In genomic region chr12:83136031-83136430, GRCm38 (mm10) we compare ENCODE assay signal across 19 mouse cellular contexts.
DNase-seq lines count a peak whose midpoint lies in the region; ATAC-seq and TF ChIP-seq lines count a peak whose summit lies in the region.
"Had no signal": no experiment of that assay in that cellular context is flagged by ENCODE, and none has a peak within 500 bp of the region (broad histone marks: within the 10 kb centered on the region; RNA-seq: fewer than 3 reads in every experiment).

No protein-coding gene starts in this region.

- H3K27ac ChIP-seq in heart, embryonic 15.5 days = no peak overlapping the region
- H3K27ac ChIP-seq in lung, postnatal 0 days (ENCODE audit: low read length) = peak overlapping the region; percentile 57
- H3K27ac ChIP-seq in intestine, embryonic 15.5 days = no peak overlapping the region
- H3K27ac ChIP-seq: embryonic facial prominence, embryonic 10.5 days; forebrain, embryonic 15.5 days; hindbrain, embryonic 13.5 days; kidney, postnatal 0 days; limb, embryonic 13.5 days; liver, embryonic 13.5 days; macrophage had no signal

- peaks cover 27% of the 10 kb centered on the region for H3K4me1 ChIP-seq in heart, embryonic 15.5 days (replicated peaks)
- H3K4me1 ChIP-seq in lung, postnatal 0 days (ENCODE audit: insufficient read depth, low read depth, low read length) = peaks cover 3% of the 10 kb centered on the region; the same call in 1 of the 2 replicates
- peaks cover 4% of the 10 kb centered on the region; the same call in 1 of the 2 replicates for H3K4me1 ChIP-seq in lung, adult 2 months (ENCODE audit: control insufficient read depth, insufficient read depth, low read length)
- 0 out of 2 replicates have a peak, but pooled peaks cover 3% of the 10 kb centered on the region for H3K4me1 ChIP-seq in intestine, embryonic 15.5 days (replicated peaks)
- H3K4me1 ChIP-seq: embryonic facial prominence, embryonic 10.5 days; hindbrain, embryonic 13.5 days had no signal

- no peak overlapping the region for H3K9ac ChIP-seq in heart, embryonic 15.5 days
- H3K9ac ChIP-seq in lung, postnatal 0 days (replicated peaks; ENCODE audit: low read depth) = no peak overlapping the region
- H3K9ac ChIP-seq in intestine, embryonic 15.5 days = no peak overlapping the region
- H3K9ac ChIP-seq: forebrain, embryonic 15.5 days; hindbrain, embryonic 13.5 days; limb, embryonic 13.5 days; liver, embryonic 13.5 days; lung, embryonic 14.5 days had no signal

- TF ChIP-seq CTCF in lung, postnatal 0 days (IDR thresholded peaks at IDR 0.05) = no peak
- TF ChIP-seq CTCF in lung, adult 2 months (IDR thresholded peaks at IDR 0.05; ENCODE audit: insufficient read depth, low read length) = no peak

- peak; percentile 45 for DNase-seq in cerebellum, adult 11-12 months
- DNase-seq in cerebellum, adult 11 months = no peak
- DNase-seq in heart, adult 8-10 months (ENCODE audit: low spot score) = no peak
- DNase-seq in lung, postnatal 0 days (ENCODE audit: low spot score) = peak; percentile 24
- no peak for DNase-seq in lung, adult 2 months
- DNase-seq: cerebellum, adult 2 months; gastrocnemius, postnatal 25 days; kidney, adult 18-20 months; layer of hippocampus, adult 9-11 months; liver, embryonic 13.5 days; lung, embryonic 14.5 days had no signal

- 0 out of 2 replicates have a peak, but pooled peaks have one; percentile 38 for ATAC-seq in heart, embryonic 15.5 days (replicated peaks; ENCODE audit: insufficient number of reproducible peaks, insufficient read depth, low FRiP score, low read depth)
- peak; percentile 73 for ATAC-seq in lung, postnatal 0 days
- ATAC-seq in intestine, embryonic 15.5 days = no peak
- ATAC-seq: forebrain, embryonic 15.5 days had no signal

- H3K27me3 ChIP-seq in heart, embryonic 15.5 days = no peaks in the 10 kb centered on the region
- H3K27me3 ChIP-seq in lung, postnatal 0 days (replicated peaks; ENCODE audit: insufficient read depth, low read length) = no peaks in the 10 kb centered on the region
- no peaks in the 10 kb centered on the region for H3K27me3 ChIP-seq in intestine, embryonic 15.5 days (replicated peaks)
- H3K27me3 ChIP-seq: forebrain, embryonic 15.5 days; hindbrain, embryonic 13.5 days; limb, embryonic 13.5 days had no signal

- 56% methylated on average over 5 of the region's 5 CpGs for WGBS in heart, embryonic 15.5 days
- 58% methylated on average over 5 of the region's 5 CpGs for WGBS in lung, postnatal 0 days
- WGBS in lung, adult 2 months = 63% methylated on average over 5 of the region's 5 CpGs
- WGBS in intestine, embryonic 15.5 days = 80% methylated on average over 5 of the region's 5 CpGs

- H3K36me3 ChIP-seq in heart, embryonic 15.5 days = no peaks in the 10 kb centered on the region
- H3K36me3 ChIP-seq in lung, postnatal 0 days (ENCODE audit: insufficient read depth, low read length) = no peaks in the 10 kb centered on the region
- H3K36me3 ChIP-seq in intestine, embryonic 15.5 days = no peaks in the 10 kb centered on the region
- H3K36me3 ChIP-seq: embryonic facial prominence, embryonic 10.5 days; forebrain, embryonic 15.5 days; hindbrain, embryonic 13.5 days; limb, embryonic 13.5 days; liver, embryonic 13.5 days had no signal

- H3K4me3 ChIP-seq in heart, embryonic 15.5 days = no peak overlapping the region
- no peak overlapping the region for H3K4me3 ChIP-seq in lung, postnatal 0 days (ENCODE audit: low read depth, low read length)
- H3K4me3 ChIP-seq in lung, adult 2 months (replicated peaks; ENCODE audit: extremely low read depth, low read depth, low read length) = no peak overlapping the region
- no peak overlapping the region for H3K4me3 ChIP-seq in intestine, embryonic 15.5 days (replicated peaks)
- H3K4me3 ChIP-seq: embryonic facial prominence, embryonic 10.5 days; forebrain, embryonic 15.5 days; hindbrain, embryonic 13.5 days; limb, embryonic 13.5 days; liver, embryonic 13.5 days had no signal

- TF ChIP-seq EP300 in lung, postnatal 0 days (IDR thresholded peaks at IDR 0.05) = no peak

- no peak overlapping the region for H3K4me2 ChIP-seq in heart, embryonic 15.5 days
- H3K4me2 ChIP-seq in lung, postnatal 0 days (replicated peaks; ENCODE audit: low read depth, low read length) = no peak overlapping the region
- H3K4me2 ChIP-seq in intestine, embryonic 15.5 days (replicated peaks) = no peak overlapping the region
- H3K4me2 ChIP-seq: forebrain, embryonic 15.5 days; hindbrain, embryonic 13.5 days; limb, embryonic 13.5 days; liver, embryonic 13.5 days; lung, embryonic 14.5 days had no signal

- no peaks in the 10 kb centered on the region for H3K9me3 ChIP-seq in heart, embryonic 15.5 days (replicated peaks)
- no peaks in the 10 kb centered on the region for H3K9me3 ChIP-seq in lung, postnatal 0 days (ENCODE audit: low read length)
- H3K9me3 ChIP-seq in intestine, embryonic 15.5 days = no peaks in the 10 kb centered on the region
- H3K9me3 ChIP-seq: embryonic facial prominence, embryonic 10.5 days; forebrain, embryonic 15.5 days; hindbrain, embryonic 13.5 days; limb, embryonic 13.5 days; liver, embryonic 13.5 days had no signal

- TF ChIP-seq POLR2A in lung, adult 2 months (IDR thresholded peaks at IDR 0.05; ENCODE audit: borderline replicate concordance, extremely low read depth, low read depth, low read length) = no peak

Comparison
In these comparisons a context has a peak if more than half of its experiments do, and no peak if none do; other contexts are left out.
1. DNase-seq: peak in cerebellum, adult 11-12 months (single experiment) and lung, postnatal 0 days (single experiment); none in cerebellum, adult 11 months (single experiment), heart, adult 8-10 months (single experiment) and lung, adult 2 months (single experiment).